Mouse (Mus musculus) natural killer cell, adult 2 months (primary cell): ENCODE results near the gene Tctex1d2.

Source experiments
- DNase-seq, 2 experiments: peaks; one replicate each; pipeline ENCODE4 v3.0.0; 2022; ENCODE audit warnings: low spot score in 2 of 2

Gene Tctex1d2

DNA sequence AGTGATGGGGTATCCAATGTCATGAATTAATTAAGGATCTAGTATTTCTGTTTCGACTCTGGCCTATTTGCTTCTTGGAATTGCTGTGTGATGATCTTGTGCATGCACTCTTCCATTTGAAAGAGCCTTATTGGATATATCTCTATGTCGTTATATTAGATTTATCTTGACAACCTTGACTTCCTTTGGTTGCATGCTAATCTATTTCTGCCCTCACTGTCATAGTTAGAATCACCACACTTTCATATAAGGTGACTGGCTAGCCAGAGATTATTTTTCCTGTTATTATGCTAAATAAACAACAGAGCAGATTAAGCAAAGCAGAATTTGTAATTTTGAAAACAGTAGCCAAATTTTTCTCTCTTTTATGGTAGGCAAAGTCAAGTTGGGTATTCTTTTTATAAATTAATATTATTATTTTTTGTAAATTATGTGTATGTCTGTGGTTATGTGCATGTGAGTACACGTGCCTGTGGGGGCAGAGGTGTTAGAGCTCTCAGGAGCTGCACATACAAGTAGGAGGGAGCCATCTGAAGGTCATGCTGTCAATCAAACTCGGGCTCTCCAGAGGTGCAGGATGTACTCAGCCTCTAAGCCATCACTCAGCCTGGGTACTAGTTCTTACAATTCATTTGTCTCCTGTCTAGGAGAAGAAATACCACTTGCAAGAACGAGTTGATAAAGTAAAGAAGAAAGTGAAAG, 50.1 kb downstream of the Tctex1d2 start:
- DNase-seq = no peak

GRCm38 (mm10) chr16:32472276-32473015, 52.9 kb downstream of the Tctex1d2 start:
- DNase-seq = no peak

DNA sequence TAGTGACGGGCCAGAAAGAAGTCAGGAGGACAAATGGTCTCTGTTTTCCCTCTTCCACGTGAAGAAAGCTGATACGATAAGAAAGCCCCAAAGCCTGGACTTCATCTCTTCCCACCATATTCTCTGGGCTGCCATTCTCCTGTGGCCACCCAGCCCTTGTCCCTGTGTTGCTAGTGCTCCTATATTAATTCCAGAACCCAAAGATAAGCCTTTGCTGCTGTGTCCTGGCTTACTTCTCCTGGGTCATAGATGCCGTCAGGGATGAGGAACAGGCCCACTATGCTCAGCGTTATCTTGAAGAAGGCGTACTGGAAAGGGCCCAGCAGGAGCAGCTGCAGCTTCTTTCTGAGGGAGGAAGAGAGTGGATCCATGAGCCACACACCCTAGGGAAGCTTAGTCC, 57.8 kb downstream of the Tctex1d2 start:
- no peak for DNase-seq
